Mouse (Mus musculus): ENCODE measurements at regions not wholly inside any gene's neighbourhood (a gene's known extent, or its start where the extent isn't known, plus 50 kb on each side); places are given as distances from the start of the nearest gene placed in this dataset.

DNA sequence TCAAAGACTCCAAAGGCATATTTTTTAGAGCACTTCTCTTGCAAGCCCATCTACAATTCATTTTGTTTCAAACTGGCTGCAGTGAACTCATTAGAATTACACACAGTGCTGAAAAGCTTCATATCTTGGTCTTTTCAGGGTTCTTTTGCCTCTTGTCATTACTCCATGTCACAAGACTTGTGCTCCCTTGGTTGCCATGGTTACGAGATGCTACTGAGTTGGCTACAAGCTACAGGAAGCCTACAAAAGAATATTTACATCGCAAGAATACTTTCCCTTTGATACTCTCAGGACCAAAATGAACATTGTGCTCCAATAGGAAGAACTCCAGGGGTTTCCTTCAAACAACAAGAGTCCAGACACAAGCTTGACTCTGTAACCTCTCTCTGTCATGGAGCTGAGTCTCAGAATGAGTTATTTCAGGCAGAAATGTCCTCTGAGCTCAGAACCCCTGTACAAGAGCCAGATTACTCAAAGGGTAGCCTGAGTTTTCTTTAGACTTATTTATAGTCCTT is 545.2 kb upstream of the Adamts9 start:
- DNase-seq (ENCODE audit: low spot score in 2 of 2): no peak

DNA sequence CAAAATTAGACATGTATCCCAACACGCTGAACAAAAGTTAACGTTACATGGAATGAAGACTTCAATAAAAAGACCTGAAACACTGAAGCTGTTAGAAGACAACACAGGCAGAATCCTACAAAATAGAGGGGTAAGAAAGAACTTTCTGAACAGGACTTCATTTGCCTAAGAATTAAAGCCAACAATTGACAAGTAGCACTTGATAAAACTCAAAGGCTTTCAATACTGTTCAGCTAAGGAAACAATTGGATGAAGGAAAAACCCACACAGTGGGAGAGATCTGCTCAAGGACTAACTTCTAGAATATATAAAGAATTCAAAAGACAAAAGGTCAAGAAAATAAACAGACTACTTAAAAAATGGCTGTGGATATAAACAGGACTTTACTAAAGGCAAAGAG is 535.2 kb upstream of the Adamts9 start:
- DNase-seq (ENCODE audit: low spot score in 2 of 2): no peak

DNA sequence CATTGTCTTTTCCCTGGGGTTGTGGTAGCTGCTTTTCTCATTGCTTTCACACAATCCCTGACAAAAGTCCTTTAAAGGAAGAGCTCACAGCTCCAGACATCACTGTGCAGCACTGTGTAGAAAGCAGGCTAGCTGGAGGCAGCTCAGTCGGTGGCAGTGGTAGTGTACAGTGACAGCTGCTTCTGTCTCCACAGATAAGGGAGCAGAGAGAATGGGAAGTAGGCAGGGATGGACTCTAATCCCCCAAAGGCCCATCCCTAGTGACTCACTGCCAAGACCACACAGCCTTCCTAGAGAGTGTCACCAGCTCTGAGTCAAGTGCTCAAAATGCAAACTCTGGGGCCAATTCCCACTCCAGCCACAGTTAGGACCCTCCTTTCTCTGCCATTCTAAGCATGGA is 531.7 kb upstream of the Adamts9 start:
- no peak for DNase-seq (ENCODE audit: low spot score in 2 of 2)

GRCm38 (mm10) chr6:93467867-93468266 is 524.6 kb upstream of the Adamts9 start:
- DNase-seq (ENCODE audit: low spot score in 2 of 2): no peak

GRCm38 (mm10) chr6:93462861-93463260 is 519.6 kb upstream of the Adamts9 start:
- DNase-seq (ENCODE audit: low spot score in 2 of 2): no peak

- DNase-seq (ENCODE audit: low spot score in 2 of 2): no peak
These were observed 518.1 kb upstream of the Adamts9 start for GRCm38 (mm10) chr6:93461374-93461773.

DNA sequence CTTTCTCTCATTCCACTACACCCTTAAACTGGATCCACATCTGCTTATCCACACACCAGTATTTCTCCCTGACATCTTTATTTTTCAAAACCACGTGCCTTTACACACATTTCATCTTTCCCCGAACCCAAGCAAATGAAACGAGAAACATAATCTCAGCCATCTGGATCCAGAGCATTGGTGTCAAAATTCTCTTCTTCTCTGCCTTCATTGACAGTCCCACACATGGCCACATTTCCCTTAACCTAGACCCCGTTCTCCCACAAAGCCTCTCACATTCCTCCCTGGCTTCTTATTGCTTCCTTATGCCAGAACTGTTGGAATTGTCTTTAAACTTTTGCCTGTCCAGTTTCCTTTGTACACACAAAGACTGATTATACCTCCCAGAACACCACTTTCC is 514.3 kb upstream of the Adamts9 start:
- DNase-seq (ENCODE audit: low spot score in 2 of 2): no peak

- DNase-seq (ENCODE audit: low spot score in 2 of 2): no peak
These were observed 513.2 kb upstream of the Adamts9 start for GRCm38 (mm10) chr6:93456383-93457033.

DNA sequence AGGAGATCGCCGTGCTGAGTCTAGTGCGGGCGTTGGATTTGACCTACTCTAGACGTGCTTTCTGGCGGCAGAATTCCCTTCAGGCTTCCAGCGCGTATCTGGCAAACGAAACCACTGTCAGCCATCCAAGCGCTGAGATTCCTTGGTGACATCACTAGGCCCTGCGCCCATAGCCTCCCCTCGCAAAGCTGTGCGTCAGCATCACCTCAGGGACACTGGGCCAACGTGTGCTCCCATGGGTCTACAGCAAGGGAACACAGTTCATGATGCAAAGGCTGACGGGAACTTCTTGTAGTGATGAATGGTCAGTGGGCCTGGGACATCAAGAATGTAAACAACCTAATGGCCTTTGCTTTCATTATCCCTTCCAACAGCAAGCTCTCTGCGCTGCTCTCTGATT is 502.3 kb upstream of the Adamts9 start:
- peak; percentile 3 for DNase-seq (ENCODE audit: low spot score in 2 of 2)

- DNase-seq (ENCODE audit: low spot score in 2 of 2): no peak
These were observed 501.8 kb upstream of the Adamts9 start for GRCm38 (mm10) chr6:93445124-93445523.

DNA sequence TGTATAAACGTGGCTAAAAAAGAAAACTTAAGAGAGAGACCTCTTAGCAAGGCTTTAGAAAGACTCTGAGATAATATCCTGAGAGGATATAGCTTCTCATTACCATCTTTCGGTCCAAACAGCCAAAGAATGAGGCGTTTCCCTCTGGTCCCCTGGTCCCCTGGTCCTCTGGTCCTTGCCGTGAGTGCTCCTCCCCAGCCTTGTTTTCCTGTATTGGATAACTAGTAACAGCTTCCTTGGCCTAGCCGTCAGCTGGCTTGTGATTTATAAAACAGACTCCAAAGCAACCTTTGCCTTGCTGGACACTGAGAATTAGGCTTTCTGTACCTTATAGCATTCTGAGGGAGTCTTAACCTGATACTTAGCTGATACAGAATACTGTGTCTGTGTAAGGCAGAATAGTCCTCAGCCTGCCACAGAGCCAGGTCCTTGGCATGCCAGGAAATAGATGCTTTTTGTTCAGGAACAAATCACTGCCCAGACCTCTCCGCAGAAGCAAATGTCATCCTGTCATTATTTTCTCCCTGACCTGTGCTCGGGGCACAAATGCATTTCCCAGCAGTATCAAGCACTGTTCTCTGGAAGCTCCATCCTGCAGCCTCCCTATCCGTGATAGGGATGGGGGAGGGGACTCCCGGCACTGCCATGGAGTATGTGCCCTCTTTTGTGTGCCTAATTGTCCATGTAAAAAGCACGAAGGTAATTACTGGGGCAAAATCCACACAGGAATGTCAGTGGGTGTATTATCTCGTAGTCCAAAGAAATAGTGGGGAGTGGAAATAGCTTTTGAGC is 500.7 kb upstream of the Adamts9 start:
- no peak for DNase-seq (ENCODE audit: low spot score in 2 of 2)

DNA sequence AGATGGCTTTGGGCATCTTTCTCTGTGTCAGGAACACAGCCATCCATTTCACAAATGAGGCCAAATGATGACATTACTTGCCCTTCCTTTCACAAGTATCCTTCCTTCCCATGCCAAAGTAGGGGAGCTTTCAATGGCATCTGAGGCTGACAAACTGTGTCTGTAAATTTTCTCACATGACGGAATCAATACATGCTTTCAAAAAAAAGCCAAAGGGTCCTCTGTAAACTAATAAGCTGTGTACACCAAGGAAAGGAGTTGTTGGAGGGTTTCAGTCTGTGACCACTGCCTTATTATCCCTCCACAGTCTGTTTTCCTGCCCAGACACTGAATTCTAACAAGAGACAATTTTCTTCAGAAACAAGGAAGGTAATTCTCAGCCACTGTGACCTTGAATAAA is 490.2 kb upstream of the Adamts9 start:
- DNase-seq (ENCODE audit: low spot score in 2 of 2): no peak

DNA sequence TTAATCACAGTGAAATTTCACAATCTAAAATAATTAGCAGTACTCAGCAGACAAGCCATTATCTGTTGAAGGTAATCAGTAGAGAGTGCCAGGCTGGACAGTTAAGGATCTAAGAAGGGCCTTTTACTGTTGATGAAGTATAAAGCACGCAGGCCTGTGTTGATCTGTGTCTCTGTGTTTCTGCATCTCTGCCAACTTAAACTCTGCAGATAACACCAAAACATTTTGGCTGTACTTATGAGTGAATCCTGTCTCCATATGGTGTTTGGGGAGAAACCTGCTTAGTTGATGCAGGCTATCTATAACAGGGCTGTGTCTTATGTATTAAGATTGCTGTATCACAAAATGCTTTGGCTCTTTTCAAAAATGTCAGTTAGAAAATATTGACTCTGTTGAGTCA is 482.8 kb upstream of the Adamts9 start:
- no peak for DNase-seq (ENCODE audit: low spot score in 2 of 2)

GRCm38 (mm10) chr6:93422906-93423305 is 479.6 kb upstream of the Adamts9 start:
- no peak for DNase-seq (ENCODE audit: low spot score in 2 of 2)

DNA sequence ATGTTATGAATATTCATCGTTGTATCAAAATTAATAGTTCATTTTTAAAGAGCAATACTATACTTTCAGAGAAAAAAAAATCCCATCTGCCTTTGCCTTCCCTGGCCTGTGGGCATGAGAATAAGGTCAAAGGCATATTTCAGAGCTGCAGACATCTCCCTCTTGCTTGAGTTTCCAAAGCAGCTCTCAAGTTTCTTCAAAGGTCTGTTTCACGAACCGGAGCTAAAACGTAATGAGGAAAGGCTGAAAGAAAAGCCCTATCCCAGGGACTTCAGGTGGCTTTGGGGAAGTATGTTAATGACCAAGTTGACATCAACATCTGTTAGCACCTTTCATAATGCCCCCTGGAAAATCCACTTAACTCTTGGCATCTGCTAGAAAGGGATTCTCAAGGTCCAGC is 479.0 kb upstream of the Adamts9 start:
- DNase-seq (ENCODE audit: low spot score in 2 of 2): no peak

GRCm38 (mm10) chr6:93417625-93418024 is 474.3 kb upstream of the Adamts9 start:
- DNase-seq (ENCODE audit: low spot score in 2 of 2): no peak

GRCm38 (mm10) chr6:93416006-93416405 is 472.7 kb upstream of the Adamts9 start:
- DNase-seq (ENCODE audit: low spot score in 2 of 2): no peak

DNA sequence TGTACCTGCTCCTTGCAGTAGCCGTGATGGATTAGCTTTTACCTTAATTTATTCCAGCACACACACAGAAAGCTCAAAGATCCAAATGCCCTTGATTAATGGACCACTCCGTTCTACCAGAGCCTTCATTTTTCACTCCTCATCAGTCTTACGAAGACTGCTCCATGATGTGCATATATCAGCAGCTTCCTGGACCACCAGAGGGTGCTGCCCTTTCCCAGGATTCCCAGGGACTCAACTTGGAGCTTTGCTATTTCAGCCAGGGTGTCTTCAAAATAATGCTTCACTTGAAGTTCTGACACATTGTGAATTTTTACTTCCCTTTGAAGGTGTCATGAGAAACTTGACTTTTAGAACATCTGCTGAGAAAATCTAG is 467.8 kb upstream of the Adamts9 start:
- no peak for DNase-seq (ENCODE audit: low spot score in 2 of 2)

GRCm38 (mm10) chr6:93410416-93411076 is 467.3 kb upstream of the Adamts9 start:
- DNase-seq (ENCODE audit: low spot score in 2 of 2): no peak

- no peak for DNase-seq (ENCODE audit: low spot score in 2 of 2)
These were observed 455.3 kb upstream of the Adamts9 start for GRCm38 (mm10) chr6:93398551-93398950.

DNA sequence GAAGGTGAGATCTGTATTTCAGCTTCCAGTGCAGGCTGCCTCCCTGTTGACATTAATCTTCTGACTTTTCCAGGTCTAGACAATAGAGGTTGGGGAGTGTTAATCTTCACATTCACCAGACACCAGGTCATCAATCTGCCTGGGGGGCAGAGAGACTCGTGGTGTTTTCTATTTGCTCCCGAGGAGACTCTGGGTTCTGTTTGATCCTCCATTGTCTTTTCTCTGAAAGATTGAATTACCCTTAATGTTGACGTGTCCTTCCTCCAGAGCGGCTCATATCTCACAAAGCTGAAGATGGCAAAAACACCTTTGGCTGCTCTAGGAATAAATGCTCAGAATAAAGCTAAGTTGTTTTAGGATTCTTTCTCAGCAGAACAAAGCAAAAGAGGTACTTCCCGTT is 453.8 kb upstream of the Adamts9 start:
- no peak for DNase-seq (ENCODE audit: low spot score in 2 of 2)

- no peak for DNase-seq (ENCODE audit: low spot score in 2 of 2)
These were observed 452.7 kb upstream of the Adamts9 start for GRCm38 (mm10) chr6:93395952-93396351.

All from adrenal gland, postnatal 4 days (tissue).